Mouse (Mus musculus) midbrain, embryonic 15.5 days (tissue): ENCODE data around the gene Gphb5. TPM values are rescaled to one million over a fixed set of nuclear protein-coding genes. Genes with fewer than 3 reads are reported as not detected.
"Not testable (repeated sequence)": the region's sequence is repeated elsewhere in the genome, so short reads cannot be mapped to it uniquely, and the experiment has no call there.

ENCODE experiments used
- ATAC-seq: fragments of 200-750 bp; cut with Nextera tagmentation; replicated peaks from 2 replicates; pipeline ENCODE4 v1.8.0; 2017; ENCODE audit warnings: moderate TSS enrichment
- H3K27ac ChIP-seq: fragments of 300-500 bp; sonication (generic); 2 replicates; pipeline ENCODE4 v1.5.1; 2015; ENCODE audit warnings: mild to moderate bottlenecking, inconsistent platforms
- H3K27me3 ChIP-seq: fragments of 300-500 bp; sonication (generic); replicated peaks from 2 replicates; pipeline ENCODE4 v1.6.1; 2015; ENCODE audit warnings: inconsistent platforms
- H3K36me3 ChIP-seq: fragments of 300-500 bp; sonication (generic); replicated peaks from 2 replicates; pipeline ENCODE4 v1.6.1; 2015; ENCODE audit warnings: inconsistent platforms
- H3K4me1 ChIP-seq: fragments of 300-500 bp; sonication (generic); 2 replicates; pipeline ENCODE4 v1.6.1; 2015; ENCODE audit warnings: inconsistent platforms
- H3K4me2 ChIP-seq: fragments of 300-500 bp; sonication (generic); 2 replicates; pipeline ENCODE4 v1.6.1; 2015; ENCODE audit warnings: inconsistent platforms, mild to moderate bottlenecking, moderate library complexity
- H3K4me3 ChIP-seq: fragments of 300-500 bp; sonication (generic); 2 replicates; pipeline ENCODE4 v1.5.1; 2015; ENCODE audit warnings: mild to moderate bottlenecking, inconsistent platforms
- H3K9ac ChIP-seq: fragments of 300-500 bp; sonication (generic); 2 replicates; pipeline ENCODE4 v1.6.1; 2015; ENCODE audit warnings: mild to moderate bottlenecking, inconsistent platforms
- H3K9me3 ChIP-seq: fragments of 300-500 bp; sonication (generic); 2 replicates; pipeline ENCODE4 v1.6.1; 2016; ENCODE audit warnings: inconsistent platforms
- WGBS: fragments of 180-500 bp; shearing (Covaris S2); methylation state at CpG from one replicate; pipeline ENCODE4 v1.1.7; 2015; ENCODE audit warnings: mixed read lengths; 5-methylcytosine and 5-hydroxymethylcytosine counted together
- polyA plus RNA-seq: library from polyadenylated mRNA; unstranded; fragments of >200 nt; fragmentation: Nextera tagmentation; extraction: Ambion mirVana; gene quantifications from 2 replicates; pipeline ENCODE4 v1.2.1, GENCODE M21; 2015

The Gphb5 gene
- polyA plus RNA-seq, result not detected in 2 replicates

DNA sequence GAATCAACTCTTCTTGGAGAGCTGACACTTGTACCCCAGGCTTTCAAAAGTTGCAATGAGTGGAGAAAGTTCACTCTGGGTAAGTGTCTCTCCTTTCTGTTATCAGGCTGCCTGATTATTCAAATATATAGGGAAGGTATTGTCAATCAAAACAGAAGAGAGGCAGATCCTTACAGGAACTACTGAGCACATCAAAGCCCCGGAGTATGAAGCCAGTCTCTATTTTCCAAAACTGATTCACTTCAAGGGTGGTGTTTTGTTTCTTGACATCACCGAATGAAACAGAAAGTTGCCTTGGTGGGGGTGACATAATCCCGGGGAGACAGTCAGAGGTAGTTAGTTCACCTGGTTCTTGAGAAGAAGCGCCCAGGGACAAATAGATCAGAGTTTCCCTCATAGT lies at the start of gene Gphb5:
TSS of gene Gphb5 (minus strand) at position 101 of the 400 bp plus-strand sequence.
- Histone ChIP-seq H3K27me3 (no peaks in the 10 kb centered on the region), H3K27ac (no peak within 1 kb of the TSS), H3K4me2 (no peak within 1 kb of the TSS), H3K9me3 (no peaks in the 10 kb centered on the region), H3K4me1 (no peaks in the 10 kb centered on the region), H3K4me3 (no peak within 1 kb of the TSS), H3K9ac (no peak within 1 kb of the TSS), H3K36me3 (no peaks in the 10 kb centered on the region)
- ATAC-seq, result no peak
- WGBS, result 89% methylated on average over 4 of the region's 4 CpGs

DNA sequence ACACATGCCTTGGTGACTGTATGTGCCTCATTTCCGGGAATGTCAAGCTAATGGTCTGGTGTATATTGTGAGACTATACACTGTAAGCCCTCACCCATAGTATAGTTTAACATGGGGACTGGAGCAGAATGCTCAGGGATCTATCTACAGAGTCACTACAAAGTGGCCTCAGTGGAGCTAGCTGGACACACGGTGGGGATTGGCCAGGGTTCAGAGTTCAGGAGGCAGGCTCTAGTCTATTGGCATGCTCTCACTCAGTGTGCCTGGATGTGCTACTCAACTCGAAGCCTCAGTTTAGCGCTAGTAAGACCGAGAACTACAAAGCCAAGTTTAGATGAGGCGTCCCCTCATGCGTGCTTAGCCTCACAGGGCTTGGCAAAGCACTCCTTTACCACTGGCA lies 49.6 kb upstream of the Gphb5 start:
- no peak overlapping the region for H3K9ac ChIP-seq
- no peaks in the 10 kb centered on the region for H3K4me1 ChIP-seq
- H3K4me3 ChIP-seq, result no peak overlapping the region
- 86% methylated on average over 7 of the region's 7 CpGs for WGBS
- no peak for ATAC-seq
- H3K27ac ChIP-seq, result no peak overlapping the region
- no peaks in the 10 kb centered on the region for H3K9me3 ChIP-seq
- H3K4me2 ChIP-seq, result no peak overlapping the region
- H3K27me3 ChIP-seq, result no peaks in the 10 kb centered on the region
- H3K36me3 ChIP-seq, result peaks cover 6% of the 10 kb centered on the region; the same call in 1 of the 2 replicates

DNA sequence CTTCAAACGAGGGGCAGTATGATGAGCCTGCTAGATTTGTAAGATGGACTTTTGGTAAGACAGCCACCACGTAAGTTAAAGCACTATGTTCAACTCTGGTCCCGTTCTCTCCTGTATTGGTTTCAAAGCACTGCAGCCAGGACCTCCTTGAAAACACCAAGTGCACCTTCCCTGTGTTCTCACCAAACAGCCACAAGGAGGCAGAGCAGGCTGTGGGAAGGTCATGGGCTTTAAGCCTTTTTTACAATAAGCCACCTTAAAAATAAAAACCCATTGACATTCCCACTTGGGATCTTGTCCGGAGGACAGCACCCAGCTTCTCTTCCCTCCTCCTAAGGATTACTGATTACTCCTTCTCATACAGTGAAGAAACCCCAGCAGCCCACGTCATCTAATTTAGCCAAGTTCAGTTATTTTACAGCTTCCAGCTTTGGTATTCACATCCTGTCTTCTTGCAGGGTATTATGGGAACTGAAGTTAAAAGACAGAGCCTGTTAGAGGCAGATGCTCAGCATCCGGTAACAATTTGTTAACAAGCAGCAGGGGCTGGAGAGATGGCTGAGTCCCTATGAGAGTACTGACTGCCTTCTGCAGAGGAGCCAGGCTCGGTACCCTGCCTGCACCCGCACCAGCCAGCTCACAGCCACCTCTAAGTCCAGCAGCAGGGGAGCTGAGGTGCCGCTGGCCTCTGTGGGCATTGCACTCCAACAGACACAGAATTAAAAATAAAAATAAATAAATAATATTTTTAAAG lies 47.6 kb upstream of the Gphb5 start:
- no peak overlapping the region for H3K9ac ChIP-seq
- no peaks in the 10 kb centered on the region for H3K9me3 ChIP-seq
- no peak overlapping the region for H3K4me3 ChIP-seq
- H3K36me3 ChIP-seq, result peaks cover 15% of the 10 kb centered on the region; the same call in 1 of the 2 replicates
- no peak overlapping the region for H3K4me2 ChIP-seq
- ATAC-seq, result 0 out of 2 replicates have a peak, but pooled peaks have one; percentile 62
- H3K27me3 ChIP-seq, result no peaks in the 10 kb centered on the region
- no peaks in the 10 kb centered on the region for H3K4me1 ChIP-seq
- H3K27ac ChIP-seq, result no peak overlapping the region
- 77% methylated on average over 9 of the region's 9 CpGs for WGBS

DNA sequence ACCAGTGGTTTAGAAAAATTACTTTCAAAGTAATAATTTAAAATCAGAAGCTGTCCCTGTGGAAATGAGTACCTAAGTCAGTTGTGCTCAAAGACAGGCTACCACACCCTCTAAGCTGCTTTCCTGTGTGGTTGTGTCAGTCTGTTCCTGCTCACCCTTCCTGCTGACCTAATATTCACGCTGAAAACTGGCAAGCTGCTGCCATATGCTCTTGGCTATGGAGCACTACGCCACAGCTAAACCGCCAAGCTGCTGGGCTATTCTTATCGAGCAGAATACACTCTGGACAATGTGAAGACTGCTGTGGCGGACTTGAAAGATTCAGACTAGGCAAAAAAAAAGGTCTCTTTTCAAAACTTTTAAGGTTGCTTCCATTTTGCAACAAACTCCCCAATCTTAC lies 44.0 kb upstream of the Gphb5 start:
- no peak overlapping the region for H3K4me2 ChIP-seq
- H3K36me3 ChIP-seq, result peaks cover 23% of the 10 kb centered on the region; the same call in 1 of the 2 replicates
- 84% methylated on average over 5 of the region's 5 CpGs for WGBS
- no peaks in the 10 kb centered on the region for H3K27me3 ChIP-seq
- no peak overlapping the region for H3K4me3 ChIP-seq
- H3K9me3 ChIP-seq, result no peaks in the 10 kb centered on the region
- H3K27ac ChIP-seq, result no peak overlapping the region
- no peak overlapping the region for H3K9ac ChIP-seq
- no peaks in the 10 kb centered on the region for H3K4me1 ChIP-seq
- ATAC-seq, result no peak

GRCm38 (mm10) chr12:75459656-75460055 lies 43.1 kb upstream of the Gphb5 start:
- Histone ChIP-seq H3K4me3 (no peak overlapping the region), H3K9me3 (no peaks in the 10 kb centered on the region), H3K27me3 (no peaks in the 10 kb centered on the region), H3K4me1 (no peaks in the 10 kb centered on the region), H3K4me2 (no peak overlapping the region), H3K27ac (no peak overlapping the region), H3K9ac (no peak overlapping the region), H3K36me3 (peaks cover 23% of the 10 kb centered on the region; the same call in 1 of the 2 replicates)
- 82% methylated on average over 5 of the region's 5 CpGs for WGBS
- ATAC-seq, result no peak

- ATAC-seq, result no peak
- 91% methylated on average over 6 of the region's 6 CpGs for WGBS
- Histone ChIP-seq H3K9ac (no peak overlapping the region), H3K9me3 (no peaks in the 10 kb centered on the region), H3K4me3 (no peak overlapping the region), H3K27me3 (no peaks in the 10 kb centered on the region), H3K4me1 (no peaks in the 10 kb centered on the region), H3K27ac (no peak overlapping the region), H3K4me2 (no peak overlapping the region), H3K36me3 (peaks cover 15% of the 10 kb centered on the region)
Measured at GRCm38 (mm10) chr12:75453441-75453840, 36.9 kb upstream of the Gphb5 start.

DNA sequence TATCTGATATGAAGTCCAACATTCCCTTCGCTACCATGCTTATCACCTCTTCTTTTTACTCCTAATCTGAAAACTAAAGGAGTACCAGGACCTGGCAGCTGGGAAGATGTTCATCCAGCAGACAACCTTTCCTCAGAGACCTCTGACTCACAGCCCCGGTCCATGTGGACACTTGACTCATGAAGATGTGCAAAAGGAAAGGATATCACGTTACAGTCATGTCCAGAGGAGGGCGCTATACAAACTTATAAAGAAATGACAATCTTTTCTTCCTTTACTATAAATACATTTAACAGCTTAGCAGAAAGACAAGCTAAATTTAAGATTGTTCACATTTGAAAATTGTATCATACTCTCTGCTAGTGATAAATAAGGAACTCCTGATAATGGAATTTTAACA lies 36.4 kb upstream of the Gphb5 start:
- Histone ChIP-seq H3K9me3 (no peaks in the 10 kb centered on the region), H3K27ac (no peak overlapping the region), H3K27me3 (no peaks in the 10 kb centered on the region), H3K36me3 (peaks cover 12% of the 10 kb centered on the region), H3K9ac (no peak overlapping the region), H3K4me3 (no peak overlapping the region), H3K4me2 (no peak overlapping the region), H3K4me1 (no peaks in the 10 kb centered on the region)
- no peak for ATAC-seq
- WGBS, result 84% methylated on average over 4 of the region's 4 CpGs

- no peaks in the 10 kb centered on the region for H3K4me1 ChIP-seq
- ATAC-seq, result no peak
- 94% methylated on average over 8 of the region's 8 CpGs for WGBS
- no peak overlapping the region for H3K4me3 ChIP-seq
- no peak overlapping the region for H3K9ac ChIP-seq
- no peak overlapping the region for H3K27ac ChIP-seq
- no peaks in the 10 kb centered on the region for H3K9me3 ChIP-seq
- no peak overlapping the region for H3K4me2 ChIP-seq
- H3K36me3 ChIP-seq, result peaks cover 12% of the 10 kb centered on the region
- H3K27me3 ChIP-seq, result no peaks in the 10 kb centered on the region
Measured at GRCm38 (mm10) chr12:75450592-75450991, 34.0 kb upstream of the Gphb5 start.

DNA sequence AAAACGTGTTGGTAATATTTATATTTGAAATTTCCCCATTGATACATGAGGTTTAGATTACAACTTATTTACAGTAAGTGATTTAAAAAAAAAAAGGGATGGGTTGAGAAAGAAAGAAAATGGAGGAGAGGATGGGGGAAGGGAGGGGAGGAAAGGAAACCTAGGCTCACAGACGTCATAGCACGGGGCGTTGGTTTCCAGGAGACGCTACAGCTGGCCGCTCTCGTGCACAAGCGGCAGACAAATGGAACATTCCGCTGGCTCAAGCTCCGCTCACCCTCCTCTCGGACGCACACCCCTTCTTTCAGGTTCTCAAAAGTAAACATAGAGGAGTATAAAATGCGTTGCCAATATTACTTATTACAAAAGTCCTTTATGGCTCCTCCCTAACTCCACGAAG lies 33.4 kb upstream of the Gphb5 start:
- no peak for ATAC-seq
- Histone ChIP-seq H3K9ac (no peak overlapping the region), H3K4me2 (no peak overlapping the region), H3K36me3 (peaks cover 12% of the 10 kb centered on the region), H3K27me3 (no peaks in the 10 kb centered on the region), H3K27ac (no peak overlapping the region), H3K4me3 (no peak overlapping the region), H3K4me1 (no peaks in the 10 kb centered on the region), H3K9me3 (no peaks in the 10 kb centered on the region)
- WGBS, result 71% methylated on average over 14 of the region's 14 CpGs

DNA sequence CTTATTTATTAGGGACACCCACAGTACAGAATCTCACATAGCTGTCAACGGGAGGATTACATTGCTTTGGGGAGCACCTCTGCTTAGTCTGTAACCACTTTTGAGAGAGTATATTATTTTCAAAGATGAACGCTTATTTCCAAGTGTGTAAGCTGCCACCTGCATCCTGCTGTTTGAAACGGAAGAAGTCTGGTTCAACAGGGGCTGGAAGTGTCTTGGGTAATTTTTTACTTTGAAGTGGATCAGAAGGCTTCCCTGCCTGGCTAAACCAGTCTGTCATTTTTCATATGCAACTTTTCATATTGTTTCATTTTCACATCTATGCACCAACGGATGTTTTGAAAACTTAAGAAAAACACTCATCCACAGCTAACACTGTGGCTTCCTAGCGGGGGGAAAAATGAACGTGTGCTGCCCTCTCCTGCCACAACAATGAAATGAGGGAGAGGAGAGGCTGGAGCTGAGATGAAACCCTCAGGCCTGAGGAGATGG lies 32.9 kb upstream of the Gphb5 start:
- H3K9me3 ChIP-seq, result no peaks in the 10 kb centered on the region
- no peak overlapping the region for H3K9ac ChIP-seq
- no peak overlapping the region for H3K4me3 ChIP-seq
- H3K27ac ChIP-seq, result no peak overlapping the region
- H3K27me3 ChIP-seq, result no peaks in the 10 kb centered on the region
- 66% methylated on average over 6 of the region's 6 CpGs for WGBS
- peaks cover 12% of the 10 kb centered on the region for H3K36me3 ChIP-seq
- no peaks in the 10 kb centered on the region for H3K4me1 ChIP-seq
- no peak overlapping the region for H3K4me2 ChIP-seq
- 0 out of 2 replicates have a peak, but pooled peaks have one; percentile 48 for ATAC-seq

DNA sequence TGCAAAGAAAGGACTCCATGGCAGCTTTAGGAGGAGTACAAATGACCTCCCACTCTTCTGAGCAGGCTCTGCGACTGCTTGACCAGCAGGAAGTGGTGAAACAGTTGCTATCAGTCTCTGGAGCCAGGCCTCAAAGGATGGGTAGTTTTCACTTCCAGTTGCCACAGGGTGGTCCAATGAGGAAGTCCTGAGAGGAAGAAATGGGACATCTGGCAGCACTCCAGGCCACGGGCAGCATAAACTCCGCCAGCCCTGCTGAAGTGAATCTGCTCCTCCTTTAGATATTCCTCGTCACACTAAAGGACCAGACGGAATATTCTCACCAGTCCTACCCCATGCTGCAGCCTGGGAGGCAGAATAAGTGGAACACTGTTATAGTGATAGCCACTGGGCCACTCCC lies 32.3 kb upstream of the Gphb5 start:
- H3K4me3 ChIP-seq, result no peak overlapping the region
- no peak overlapping the region for H3K9ac ChIP-seq
- no peaks in the 10 kb centered on the region for H3K4me1 ChIP-seq
- no peak for ATAC-seq
- H3K4me2 ChIP-seq, result no peak overlapping the region
- no peaks in the 10 kb centered on the region for H3K27me3 ChIP-seq
- H3K27ac ChIP-seq, result no peak overlapping the region
- no peaks in the 10 kb centered on the region for H3K9me3 ChIP-seq
- peaks cover 12% of the 10 kb centered on the region for H3K36me3 ChIP-seq
- WGBS, result 92% methylated on average over 5 of the region's 5 CpGs

GRCm38 (mm10) chr12:75446245-75446644 lies 29.7 kb upstream of the Gphb5 start:
- Histone ChIP-seq H3K27ac (no peak overlapping the region), H3K9ac (no peak overlapping the region), H3K36me3 (no peaks in the 10 kb centered on the region; the same call in 1 of the 2 replicates), H3K4me2 (no peak overlapping the region), H3K4me3 (no peak overlapping the region), H3K9me3 (no peaks in the 10 kb centered on the region), H3K4me1 (no peaks in the 10 kb centered on the region), H3K27me3 (no peaks in the 10 kb centered on the region)
- no peak for ATAC-seq
- WGBS, result 88% methylated on average over 7 of the region's 7 CpGs

- not testable (repeated sequence) for H3K4me3 ChIP-seq, H3K9me3 ChIP-seq, H3K4me2 ChIP-seq, ATAC-seq, H3K36me3 ChIP-seq, H3K9ac ChIP-seq, H3K4me1 ChIP-seq, H3K27ac ChIP-seq, H3K27me3 ChIP-seq
- 78% methylated on average over 6 of the region's 6 CpGs for WGBS
Measured at GRCm38 (mm10) chr12:75432400-75432799, 15.8 kb upstream of the Gphb5 start.
